Mouse (Mus musculus) embryonic facial prominence, embryonic 12.5 days (tissue): ENCODE data around the gene Rnf26. TPM values are rescaled to one million over a fixed set of nuclear protein-coding genes. Genes with fewer than 3 reads are reported as not detected.

Experiments used
- ATAC-seq: fragments of 200-750 bp; cut with Nextera tagmentation; 2 replicates; pipeline ENCODE4 v1.8.0; 2017; ENCODE audit not compliant: insufficient number of reproducible peaks, insufficient read depth, low FRiP score, low TSS enrichment
- H3K27ac ChIP-seq: fragments of 300-500 bp; sonication (generic); 2 replicates; pipeline ENCODE4 v1.5.1; 2016; ENCODE audit warnings: mild to moderate bottlenecking
- H3K27me3 ChIP-seq: fragments of 300-500 bp; sonication (generic); 2 replicates; pipeline ENCODE4 v1.6.1; 2016; ENCODE audit warnings: mild to moderate bottlenecking, moderate library complexity
- H3K36me3 ChIP-seq: fragments of 300-500 bp; sonication (generic); 2 replicates; pipeline ENCODE4 v1.6.1; 2016; ENCODE audit warnings: mild to moderate bottlenecking
- H3K4me1 ChIP-seq: fragments of 300-500 bp; sonication (generic); 2 replicates; pipeline ENCODE4 v1.6.1; 2016
- H3K4me2 ChIP-seq: fragments of 300-500 bp; sonication (generic); replicated peaks from 2 replicates; pipeline ENCODE4 v1.6.1; 2016; ENCODE audit warnings: mild to moderate bottlenecking, moderate library complexity
- H3K4me3 ChIP-seq: fragments of 300-500 bp; sonication (generic); 2 replicates; pipeline ENCODE4 v1.5.1; 2016; ENCODE audit warnings: mild to moderate bottlenecking
- H3K9ac ChIP-seq: fragments of 300-500 bp; sonication (generic); 2 replicates; pipeline ENCODE4 v1.6.1; 2016; ENCODE audit warnings: mild to moderate bottlenecking, moderate library complexity
- H3K9me3 ChIP-seq: fragments of 300-500 bp; sonication (generic); 2 replicates; pipeline ENCODE4 v1.6.1; 2016; ENCODE audit warnings: mild to moderate bottlenecking, moderate library complexity
- WGBS: fragments of 180-500 bp; shearing (Covaris S2); methylation state at CpG from one replicate; pipeline ENCODE4 v1.1.7; 2016; 5-methylcytosine and 5-hydroxymethylcytosine counted together
- polyA plus RNA-seq: library from polyadenylated mRNA; unstranded; fragments of >200 nt; fragmentation: Nextera tagmentation; extraction: Ambion mirVana; gene quantifications from 2 replicates; pipeline ENCODE4 v1.2.1, GENCODE M21; 2016

The Rnf26 gene
- polyA plus RNA-seq, 1 experiment from 2014 or later = 86.7 TPM

DNA sequence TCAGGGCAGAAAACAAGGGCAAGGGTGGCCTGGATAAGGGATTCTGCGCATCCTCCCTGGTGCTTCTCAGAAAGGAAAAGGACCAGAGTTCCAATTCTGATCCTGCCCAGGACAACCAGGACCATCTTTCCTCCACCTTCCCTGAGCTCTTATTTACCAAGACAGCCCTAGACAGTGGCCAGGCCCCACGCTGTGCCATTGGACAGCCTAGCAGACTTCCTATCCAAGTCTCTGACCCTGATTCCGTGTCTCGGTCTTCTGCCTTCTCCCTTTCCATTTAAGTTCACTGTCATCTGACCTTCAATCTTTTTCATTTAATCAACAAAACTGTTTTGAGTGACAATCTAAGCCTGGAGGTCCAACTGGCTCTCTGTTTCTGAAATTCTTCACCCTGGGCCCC is 6.7 kb downstream of the Rnf26 start:
- WGBS = 72% methylated on average over 4 of the region's 4 CpGs
- H3K27me3 ChIP-seq = no peaks in the 10 kb centered on the region
- no peak overlapping the region for H3K9ac ChIP-seq
- H3K4me2 ChIP-seq = peak overlapping the region; percentile 36; the same call in 1 of the 2 replicates
- H3K36me3 ChIP-seq = peaks cover 37% of the 10 kb centered on the region
- H3K4me3 ChIP-seq = no peak overlapping the region; the same call in 1 of the 2 replicates
- no peaks in the 10 kb centered on the region for H3K9me3 ChIP-seq
- ATAC-seq = no peak
- H3K4me1 ChIP-seq = peaks cover 47% of the 10 kb centered on the region
- H3K27ac ChIP-seq = no peak overlapping the region

DNA sequence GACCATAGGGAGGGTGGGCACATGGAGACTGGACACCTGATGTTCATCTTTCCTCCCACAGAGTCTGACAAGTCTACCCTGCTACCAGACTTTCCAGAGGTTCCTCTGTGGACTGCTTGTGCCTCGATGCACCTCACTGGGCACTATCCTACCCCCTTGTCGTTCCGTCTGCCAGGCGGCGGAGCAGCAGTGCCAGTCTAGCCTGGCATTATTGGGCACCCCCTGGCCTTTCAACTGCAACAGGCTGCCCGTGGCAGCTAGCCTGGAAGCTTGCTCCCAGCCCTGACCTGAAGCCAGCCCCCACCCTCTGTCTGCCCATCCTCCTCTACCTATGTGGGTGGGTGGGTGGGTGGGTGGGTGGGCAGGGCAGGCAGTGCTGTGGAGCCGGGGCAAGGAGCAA is 7.1 kb downstream of the Rnf26 start:
- Histone ChIP-seq H3K4me1 (peaks cover 47% of the 10 kb centered on the region), H3K4me3 (no peak overlapping the region), H3K27ac (no peak overlapping the region), H3K9me3 (no peaks in the 10 kb centered on the region), H3K27me3 (no peaks in the 10 kb centered on the region), H3K9ac (no peak overlapping the region), H3K4me2 (no peak overlapping the region), H3K36me3 (peaks cover 37% of the 10 kb centered on the region)
- 97% methylated on average over 7 of the region's 7 CpGs for WGBS
- ATAC-seq = no peak

DNA sequence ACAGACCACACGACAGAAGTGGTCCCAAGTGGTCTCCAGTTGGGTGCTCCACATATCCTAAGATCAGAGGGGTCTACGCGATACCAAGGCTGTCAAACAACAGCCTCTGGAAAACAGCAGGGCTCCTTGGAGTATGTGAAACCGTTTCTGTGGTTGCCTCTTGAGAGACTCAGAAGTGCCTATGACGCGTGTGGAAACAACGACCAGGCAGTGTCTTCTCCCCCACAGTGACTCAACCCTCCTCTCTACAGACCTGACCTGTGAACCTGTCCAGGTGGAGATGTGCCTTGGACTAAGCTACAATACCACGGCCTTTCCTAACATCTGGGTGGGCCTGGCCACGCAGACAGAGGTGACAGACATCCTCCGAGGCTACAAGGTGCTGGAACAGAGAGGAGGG is 7.5 kb downstream of the Rnf26 start:
- Histone ChIP-seq H3K9ac (no peak overlapping the region), H3K4me3 (no peak overlapping the region), H3K27ac (no peak overlapping the region), H3K4me1 (peaks cover 45% of the 10 kb centered on the region), H3K36me3 (peaks cover 37% of the 10 kb centered on the region), H3K27me3 (no peaks in the 10 kb centered on the region), H3K4me2 (no peak overlapping the region), H3K9me3 (no peaks in the 10 kb centered on the region)
- ATAC-seq = no peak
- 90% methylated on average over 10 of the region's 10 CpGs for WGBS

DNA sequence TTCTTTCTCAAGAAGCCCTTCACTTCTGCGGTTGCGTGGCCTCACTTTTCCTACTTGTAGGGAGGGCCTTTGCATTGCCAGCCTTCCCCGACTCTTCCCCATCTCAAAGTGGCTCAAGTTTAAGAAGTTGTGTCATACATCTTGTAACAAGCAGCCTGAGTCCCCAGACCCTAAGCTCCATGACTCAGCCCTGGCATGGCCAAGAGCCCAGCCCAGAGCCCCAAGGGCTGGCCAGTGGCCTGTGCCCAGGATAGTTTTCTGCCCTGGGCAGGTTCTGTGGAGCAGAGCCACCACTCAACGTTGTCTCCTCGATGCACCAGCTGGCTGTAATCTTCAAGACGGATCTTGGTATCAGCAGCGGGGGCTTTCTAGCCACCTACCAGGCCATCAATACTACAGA is 8.4 kb downstream of the Rnf26 start:
- WGBS = 95% methylated on average over 7 of the region's 7 CpGs
- Histone ChIP-seq H3K4me3 (no peak overlapping the region), H3K9me3 (no peaks in the 10 kb centered on the region), H3K4me2 (no peak overlapping the region), H3K4me1 (peaks cover 36% of the 10 kb centered on the region), H3K9ac (no peak overlapping the region), H3K27ac (no peak overlapping the region), H3K27me3 (no peaks in the 10 kb centered on the region), H3K36me3 (peaks cover 30% of the 10 kb centered on the region)
- ATAC-seq = no peak

DNA sequence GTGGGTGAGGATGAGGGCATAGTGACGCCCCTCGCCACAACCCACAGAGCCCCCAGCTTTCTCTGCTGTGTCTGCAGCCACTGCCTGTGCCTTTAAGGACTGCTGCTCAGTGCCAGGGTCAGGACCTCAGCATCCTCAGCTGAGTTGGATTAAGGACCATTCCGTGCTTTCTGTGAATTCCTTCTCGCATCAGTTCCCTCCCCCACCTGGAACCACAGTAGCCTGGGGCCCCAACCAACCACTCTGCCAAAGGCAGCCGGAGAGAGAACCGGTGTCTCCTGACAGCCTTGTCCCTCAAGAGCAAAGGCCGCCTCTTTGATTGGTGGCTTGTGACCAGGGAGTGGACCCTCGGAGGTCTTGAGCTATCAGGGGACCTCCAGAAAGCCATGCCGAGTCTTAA is 11.8 kb downstream of the Rnf26 start, which contains the start of gene Mfrp:
Gene Mfrp (plus strand): TSS at position 240 of the 400 bp plus-strand sequence.
- no peak within 1 kb of the TSS for H3K9ac ChIP-seq
- 37% methylated on average over 9 of the region's 9 CpGs for WGBS
- H3K27ac ChIP-seq = no peak within 1 kb of the TSS
- no peak within 1 kb of the TSS for H3K4me2 ChIP-seq
- H3K4me3 ChIP-seq = no peak within 1 kb of the TSS
- H3K9me3 ChIP-seq = no peaks in the 10 kb centered on the region
- H3K4me1 ChIP-seq = peaks cover 3% of the 10 kb centered on the region
- ATAC-seq = no peak
- peaks cover 20% of the 10 kb centered on the region for H3K36me3 ChIP-seq
- H3K27me3 ChIP-seq = no peaks in the 10 kb centered on the region

DNA sequence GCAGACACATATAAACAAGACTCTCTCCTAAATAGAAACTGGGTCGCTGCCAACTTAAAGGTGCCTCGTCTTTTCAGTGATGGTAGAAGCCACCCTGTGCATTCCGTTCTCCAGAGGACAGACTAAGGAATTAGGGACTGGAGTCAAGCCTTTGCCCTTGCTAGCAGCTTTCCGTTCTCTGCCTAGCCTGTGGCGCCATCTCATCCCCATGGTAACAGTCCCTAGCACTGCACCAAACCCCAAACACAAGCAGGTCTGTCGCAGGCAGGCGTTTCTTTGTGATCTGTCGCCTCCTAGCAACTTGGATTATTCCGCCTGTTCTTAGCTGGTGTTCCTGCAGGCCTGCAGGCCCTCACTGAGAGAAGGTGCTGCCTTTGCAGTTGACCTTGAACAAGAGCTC is 16.8 kb downstream of the Rnf26 start:
- WGBS = 34% methylated on average over 9 of the region's 9 CpGs
- Histone ChIP-seq H3K4me1 (peaks cover 4% of the 10 kb centered on the region), H3K9ac (no peak overlapping the region), H3K4me3 (no peak overlapping the region), H3K27ac (no peak overlapping the region), H3K27me3 (no peaks in the 10 kb centered on the region), H3K36me3 (0 out of 2 replicates have a peak, but pooled peaks cover 6% of the 10 kb centered on the region), H3K4me2 (no peak overlapping the region), H3K9me3 (no peaks in the 10 kb centered on the region)
- ATAC-seq = no peak

DNA sequence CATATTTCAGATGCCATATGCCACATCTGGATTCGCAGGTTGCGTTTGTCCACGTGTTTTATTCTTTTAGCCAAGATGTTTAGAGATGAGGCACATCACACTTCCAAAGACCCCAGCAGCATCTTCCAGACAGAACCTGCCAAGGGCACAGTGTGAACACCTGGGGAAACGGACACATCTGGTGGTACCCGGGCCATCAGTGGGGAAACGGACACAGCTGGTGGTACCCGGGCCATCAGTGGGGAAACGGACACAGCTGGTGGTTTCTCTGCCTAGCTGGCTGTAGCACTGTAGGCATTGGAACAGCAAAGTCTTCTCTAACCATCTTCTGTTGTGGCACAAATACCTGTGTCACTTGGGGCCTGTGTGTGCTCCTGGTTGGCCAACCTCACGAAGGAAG is 17.5 kb downstream of the Rnf26 start:
- H3K4me1 ChIP-seq = peaks cover 4% of the 10 kb centered on the region
- no peak for ATAC-seq
- no peaks in the 10 kb centered on the region for H3K9me3 ChIP-seq
- no peaks in the 10 kb centered on the region for H3K27me3 ChIP-seq
- H3K4me3 ChIP-seq = no peak overlapping the region
- H3K9ac ChIP-seq = no peak overlapping the region
- 0 out of 2 replicates have a peak, but pooled peaks cover 6% of the 10 kb centered on the region for H3K36me3 ChIP-seq
- no peak overlapping the region for H3K27ac ChIP-seq
- WGBS = 89% methylated on average over 9 of the region's 9 CpGs
- no peak overlapping the region for H3K4me2 ChIP-seq

DNA sequence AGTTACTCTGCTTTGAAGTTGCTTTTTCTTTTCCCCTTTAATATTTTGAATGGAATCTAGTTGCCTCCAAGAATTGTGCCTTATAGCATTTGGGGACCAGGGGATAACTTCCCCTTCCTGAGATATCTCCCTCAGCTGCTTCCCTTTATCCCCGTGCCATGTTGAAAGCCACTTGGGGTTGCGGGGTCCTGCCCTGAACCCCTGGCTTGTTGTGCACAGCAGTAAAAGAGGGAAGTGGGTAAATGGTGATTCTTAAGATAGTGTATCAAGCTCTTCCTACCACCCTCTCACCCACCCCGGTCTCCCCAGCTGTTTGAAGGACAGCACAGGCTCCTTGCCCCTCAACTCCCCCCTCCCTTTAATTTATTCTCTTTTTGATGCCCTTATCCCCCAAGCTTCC is 18.6 kb downstream of the Rnf26 start:
- Histone ChIP-seq H3K4me1 (peaks cover 4% of the 10 kb centered on the region), H3K9ac (no peak overlapping the region), H3K36me3 (0 out of 2 replicates have a peak, but pooled peaks cover 6% of the 10 kb centered on the region), H3K9me3 (no peaks in the 10 kb centered on the region), H3K4me3 (no peak overlapping the region), H3K27ac (no peak overlapping the region), H3K4me2 (no peak overlapping the region), H3K27me3 (no peaks in the 10 kb centered on the region)
- 78% methylated on average over 3 of the region's 3 CpGs for WGBS
- no peak for ATAC-seq

DNA sequence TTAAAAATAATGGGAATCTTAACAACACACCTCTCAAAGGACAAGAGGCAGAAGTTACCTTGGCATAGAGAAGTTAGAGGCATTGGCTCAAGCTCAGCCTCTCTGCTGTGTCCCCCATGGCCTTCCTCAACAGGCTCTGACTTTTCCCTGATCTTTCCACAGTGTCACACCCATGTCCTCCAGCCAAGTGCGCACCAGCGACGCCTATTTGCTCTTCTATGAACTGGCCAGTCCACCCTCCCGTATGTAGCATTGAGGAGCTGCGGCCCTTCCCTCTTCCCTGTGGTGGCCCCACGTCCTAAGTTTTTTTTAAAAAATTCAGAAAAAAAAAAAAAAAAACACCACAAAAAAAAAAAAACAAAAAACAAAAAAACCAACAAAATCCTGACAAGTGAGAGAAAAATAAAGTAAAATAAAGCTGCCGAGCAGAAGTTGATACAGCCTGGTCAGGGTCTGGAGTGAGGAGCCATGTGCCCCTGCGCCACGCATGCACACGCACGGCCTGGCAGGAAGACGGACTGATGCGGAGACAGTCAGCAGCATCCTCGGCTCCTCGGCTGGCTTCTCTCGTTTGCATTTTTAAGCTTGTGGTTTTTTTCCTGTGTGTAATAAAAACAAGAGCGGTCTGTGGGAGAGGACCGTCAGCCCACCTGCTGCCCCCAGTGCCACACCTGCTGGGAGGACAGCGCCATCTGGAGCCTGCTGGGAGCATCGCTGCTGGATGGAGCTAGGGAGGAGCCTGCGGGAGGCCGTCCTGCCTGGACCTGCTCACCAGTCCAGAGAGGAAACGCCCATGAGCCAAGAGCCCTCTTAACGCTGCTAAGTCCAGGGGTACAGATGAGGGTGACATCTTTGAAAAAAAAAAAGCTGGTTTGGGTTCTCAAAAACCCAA is 19.5 kb downstream of the Rnf26 start:
- Histone ChIP-seq H3K9me3 (no peaks in the 10 kb centered on the region), H3K4me1 (peaks cover 5% of the 10 kb centered on the region), H3K9ac (no peak overlapping the region), H3K27ac (no peak overlapping the region), H3K4me2 (no peak overlapping the region), H3K27me3 (no peaks in the 10 kb centered on the region), H3K4me3 (no peak overlapping the region), H3K36me3 (0 out of 2 replicates have a peak, but pooled peaks cover 6% of the 10 kb centered on the region)
- 37% methylated on average over 24 of the region's 24 CpGs for WGBS
- no peak for ATAC-seq

DNA sequence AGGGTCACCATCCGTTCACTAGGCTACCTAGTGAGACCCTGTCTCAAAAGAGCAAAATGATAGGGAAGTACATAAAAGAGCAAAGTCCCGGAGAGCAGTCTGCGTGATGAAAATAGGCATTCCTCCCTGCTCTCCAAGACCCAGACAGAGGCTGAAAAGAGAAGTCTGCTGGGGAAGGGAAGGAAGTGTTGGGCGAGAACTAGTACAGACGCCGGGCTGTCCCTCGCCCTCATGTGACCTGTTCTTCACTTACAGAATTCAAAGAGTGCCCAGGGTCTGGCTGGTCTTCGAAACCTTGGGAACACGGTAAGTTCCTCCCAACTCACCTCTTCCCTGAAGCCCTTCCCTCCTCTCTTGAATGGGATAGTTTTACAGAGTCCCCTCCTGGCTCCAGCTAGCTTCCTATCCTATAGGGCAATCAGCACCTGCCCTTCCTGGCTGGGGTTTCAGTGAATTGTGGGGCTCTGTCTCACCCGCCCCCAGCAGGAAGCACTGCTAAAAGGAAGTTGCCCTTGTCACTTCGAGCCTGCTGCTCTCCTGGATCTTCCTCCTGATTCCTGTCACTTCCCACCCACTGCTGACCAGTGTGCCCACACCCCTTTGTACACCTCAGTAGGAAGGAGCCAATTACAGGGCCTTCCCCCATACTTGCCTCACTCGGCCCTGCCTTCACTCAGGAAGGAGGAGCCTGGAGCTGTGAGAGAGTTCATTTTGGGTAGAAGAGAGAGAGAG is 24.3 kb downstream of the Rnf26 start:
- Histone ChIP-seq H3K9ac (no peak overlapping the region), H3K4me1 (peaks cover 36% of the 10 kb centered on the region), H3K4me3 (no peak overlapping the region), H3K27ac (no peak overlapping the region), H3K27me3 (peaks cover 23% of the 10 kb centered on the region), H3K36me3 (0 out of 2 replicates have a peak, but pooled peaks cover 6% of the 10 kb centered on the region), H3K9me3 (no peaks in the 10 kb centered on the region), H3K4me2 (no peak overlapping the region)
- ATAC-seq = no peak
- WGBS = 58% methylated on average over 12 of the region's 12 CpGs

DNA sequence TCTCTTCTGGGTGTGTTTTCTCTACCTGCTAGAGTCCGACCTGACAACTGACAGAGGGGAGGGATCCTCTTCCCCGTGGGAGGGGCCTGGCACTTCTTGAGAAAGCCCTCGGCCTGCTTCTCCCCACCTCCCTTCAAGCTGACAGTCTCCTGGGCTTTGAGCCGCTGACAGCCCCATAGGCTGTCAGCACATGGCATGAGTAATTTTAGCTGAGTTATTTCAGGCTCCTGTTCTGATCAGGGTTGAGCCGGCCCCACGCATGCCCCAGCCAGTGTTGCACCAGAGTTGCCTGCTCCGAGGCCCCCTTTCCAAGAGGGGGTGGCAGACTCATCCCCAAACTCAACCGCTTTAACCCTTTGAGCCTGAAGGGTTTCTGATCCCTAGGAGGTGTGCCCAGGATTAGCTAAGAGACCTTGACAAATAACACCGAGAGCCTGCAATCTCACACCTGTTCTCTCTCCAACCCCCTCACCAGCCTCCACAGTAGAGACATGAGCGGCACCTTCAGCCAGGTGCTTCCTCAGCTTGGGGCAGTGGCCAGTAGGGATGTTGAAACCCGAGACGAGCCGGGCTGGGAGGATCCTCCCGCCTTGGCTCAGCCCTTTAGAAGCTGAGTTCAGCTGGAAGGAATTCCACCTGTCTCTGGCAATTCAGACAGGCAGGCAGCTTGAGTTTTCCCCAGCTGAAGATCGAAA is 25.4 kb downstream of the Rnf26 start:
- H3K9me3 ChIP-seq = no peaks in the 10 kb centered on the region
- peaks cover 28% of the 10 kb centered on the region for H3K27me3 ChIP-seq
- H3K4me3 ChIP-seq = 0 out of 2 replicates have a peak overlapping the region, but pooled peaks have one; percentile 1
- no peak overlapping the region for H3K27ac ChIP-seq
- ATAC-seq = no peak; the same call in 1 of the 2 replicates
- peaks cover 40% of the 10 kb centered on the region for H3K4me1 ChIP-seq
- 7% methylated on average over 15 of the region's 15 CpGs for WGBS
- 0 out of 2 replicates have a peak, but pooled peaks cover 6% of the 10 kb centered on the region for H3K36me3 ChIP-seq
- no peak overlapping the region; the same call in 1 of the 2 replicates for H3K4me2 ChIP-seq
- H3K9ac ChIP-seq = no peak overlapping the region
